Mouse (Mus musculus): ENCODE results near the gene AK157302. TPM values are rescaled to one million over a fixed set of nuclear protein-coding genes. Genes with fewer than 3 reads are reported as not detected.

Gene AK157302
- 0.34 and 0.50 TPM in 2 replicates for polyA plus RNA-seq (2012; rRNA removed)

GRCm38 (mm10) chr13:21495080-21495479 lies at the start of gene AK157302:
AK157302 (plus strand) TSS chr13:21495223.

GRCm38 (mm10) chr13:21453449-21453848 lies 41.6 kb upstream of the AK157302 start, which contains the start of gene Zscan26:
Zscan26 (minus strand) TSS chr13:21453730.

GRCm38 (mm10) chr13:21468061-21469019 lies 26.7 kb upstream of the AK157302 start, which contains the start of gene Nkapl:
Nkapl (minus strand) TSS chr13:21468509.

GRCm38 (mm10) chr13:21478759-21479670 lies 16.0 kb upstream of the AK157302 start, which contains the start of the genes Zkscan4 and Gm10065:
Zkscan4 (plus strand) TSS chr13:21478907.
Gm10065 (minus strand) TSS chr13:21479441.

GRCm38 (mm10) chr13:21501182-21501581 lies 6.2 kb downstream of the AK157302 start, which contains the start of gene Gm11273:
Gm11273 (minus strand) TSS chr13:21501418.

GRCm38 (mm10) chr13:21530781-21531201 lies 35.8 kb downstream of the AK157302 start, which contains the start of gene Zkscan8:
Zkscan8 (minus strand) TSS chr13:21531120.

GRCm38 (mm10) chr13:21542708-21543107 lies 47.7 kb downstream of the AK157302 start, which contains the start of gene Olfr1366:
Olfr1366 (minus strand) TSS chr13:21542808.

Other genes starting within 250 kb of the AK157302 start
- gene Gpx5, start 202.5 kb upstream of the AK157302 start, polyA plus RNA-seq (2012; rRNA removed): not detected in 2 replicates
- not detected in 2 replicates for gene Gpx6, start 183.1 kb upstream of the AK157302 start, polyA plus RNA-seq (2012; rRNA removed)
- gene Olfr1367, start 148.3 kb upstream of the AK157302 start, polyA plus RNA-seq (2012; rRNA removed): not detected in 2 replicates
- gene Zscan12, start 132.4 kb upstream of the AK157302 start, polyA plus RNA-seq (2012; rRNA removed): 2.2 and 2.4 TPM in 2 replicates
- 29.4 and 29.5 TPM in 2 replicates for gene Zkscan3, start 92.5 kb upstream of the AK157302 start, polyA plus RNA-seq (2012; rRNA removed)
- 0.76 and 0.79 TPM in 2 replicates for gene Pgbd1, start 54.2 kb upstream of the AK157302 start, polyA plus RNA-seq (2012; rRNA removed)
- gene Zscan26, start 41.5 kb upstream of the AK157302 start, polyA plus RNA-seq (2012; rRNA removed): 22.7 and 24.7 TPM in 2 replicates
- 0.24 and 0.43 TPM in 2 replicates for gene Nkapl, start 26.7 kb upstream of the AK157302 start, polyA plus RNA-seq (2012; rRNA removed)
- gene Zkscan4, start 16.3 kb upstream of the AK157302 start, polyA plus RNA-seq (2012; rRNA removed): 0.22 and 0.26 TPM in 2 replicates
- not detected in 2 replicates for gene Gm10065, start 15.8 kb upstream of the AK157302 start, polyA plus RNA-seq (2012; rRNA removed)
- gene Gm11273, start 6.2 kb downstream of the AK157302 start, polyA plus RNA-seq (2012; rRNA removed): 5.1 and 11.2 TPM in 2 replicates
- gene Zkscan8, start 35.9 kb downstream of the AK157302 start, polyA plus RNA-seq (2012; rRNA removed): 2.0 and 2.3 TPM in 2 replicates
- gene Olfr1366, start 47.6 kb downstream of the AK157302 start, polyA plus RNA-seq (2012; rRNA removed): not detected in 2 replicates
- not detected in 2 replicates for gene Olfr1535, start 64.7 kb downstream of the AK157302 start, polyA plus RNA-seq (2012; rRNA removed)
- not detected in 2 replicates for gene Olfr1364, start 86.5 kb downstream of the AK157302 start, polyA plus RNA-seq (2012; rRNA removed)
- not detected in 2 replicates for gene Olfr1362, start 118.8 kb downstream of the AK157302 start, polyA plus RNA-seq (2012; rRNA removed)
- gene Olfr11, start 147.3 kb downstream of the AK157302 start, polyA plus RNA-seq (2012; rRNA removed): not detected in 2 replicates
- gene Olfr1361, start 168.2 kb downstream of the AK157302 start, polyA plus RNA-seq (2012; rRNA removed): not detected in 2 replicates
- gene Olfr1360, start 182.2 kb downstream of the AK157302 start, polyA plus RNA-seq (2012; rRNA removed): not detected in 2 replicates
- not detected in 2 replicates for gene Olfr1359, start 202.9 kb downstream of the AK157302 start, polyA plus RNA-seq (2012; rRNA removed)
- 5.9 and 7.6 TPM in 2 replicates for gene Hist1h2bl, start 220.9 kb downstream of the AK157302 start, polyA plus RNA-seq (2012; rRNA removed)
- 1.9 and 2.8 TPM in 2 replicates for gene Hist1h2ai, start 221.2 kb downstream of the AK157302 start, polyA plus RNA-seq (2012; rRNA removed)
- gene Hist1h3h, start 222.4 kb downstream of the AK157302 start, polyA plus RNA-seq (2012; rRNA removed): 11.5 and 11.6 TPM in 2 replicates
- 4.9 and 7.3 TPM in 2 replicates for gene Hist1h2bm, start 226.8 kb downstream of the AK157302 start, polyA plus RNA-seq (2012; rRNA removed)
- 9.1 and 9.2 TPM in 2 replicates for gene Hist1h4j, start 239.8 kb downstream of the AK157302 start, polyA plus RNA-seq (2012; rRNA removed)